Mouse (Mus musculus): ENCODE measurements around the gene Spata25. TPM values are rescaled to one million over a fixed set of nuclear protein-coding genes. Genes with fewer than 3 reads are reported as not detected.

The Spata25 gene
- total and polyA plus RNA-seq, 2 experiments from 2014 or later: not detected

DNA sequence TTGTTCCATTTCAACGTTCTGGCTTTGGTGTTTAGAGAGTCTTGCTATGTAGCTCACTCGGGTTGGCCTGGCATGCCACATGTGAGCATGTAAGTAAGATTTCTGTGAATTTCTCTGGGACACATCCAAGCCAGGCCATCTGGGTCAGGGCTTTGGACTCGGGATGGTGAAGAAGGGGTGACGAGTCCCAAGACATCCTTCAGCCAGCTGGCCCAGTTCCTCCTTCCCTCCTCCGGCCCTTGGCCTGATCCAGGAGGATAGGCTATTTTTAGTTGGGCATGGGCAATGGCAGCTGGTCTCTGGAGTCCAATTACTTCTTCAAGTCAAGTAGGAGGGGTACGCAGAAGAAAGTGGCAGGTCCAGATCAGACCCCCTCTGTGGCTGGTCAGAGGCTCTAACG is 49.5 kb downstream of the Spata25 start:
- TF ChIP-seq EP300 (IDR thresholded peaks at IDR 0.05; ENCODE audit: low read depth) (no peak), CTCF (IDR thresholded peaks at IDR 0.05; ENCODE audit: low read depth) (no peak)
- H3K9me3 ChIP-seq (replicated peaks; ENCODE audit: control insufficient read depth, low read length): no peaks in the 10 kb centered on the region
- no peak overlapping the region for H3K4me2 ChIP-seq (ENCODE audit: low read depth, low read length)
- ATAC-seq (ENCODE audit: insufficient read depth, low read depth) (no peak), DNase-seq (ENCODE audit: low spot score) (no peak)
- H3K4me1 ChIP-seq (ENCODE audit: control insufficient read depth, insufficient read depth): no peaks in the 10 kb centered on the region; the same call in 1 of the 2 replicates
- H3K27me3 ChIP-seq (ENCODE audit: control insufficient read depth, insufficient read depth, low read length): no peaks in the 10 kb centered on the region
- no peak overlapping the region for H3K27ac ChIP-seq (ENCODE audit: low read depth)
- 56% methylated on average over 7 of the region's 7 CpGs for WGBS
- no peaks in the 10 kb centered on the region for H3K36me3 ChIP-seq (replicated peaks; ENCODE audit: control insufficient read depth, insufficient read depth, low read length)
- no peak overlapping the region for H3K4me3 ChIP-seq (ENCODE audit: low read depth, low read length)
- no peak overlapping the region for H3K9ac ChIP-seq (replicated peaks; ENCODE audit: low read depth, low read length)

GRCm38 (mm10) chr2:164778015-164778287 is 50.4 kb downstream of the Spata25 start:
- H3K27ac ChIP-seq (ENCODE audit: low read depth): no peak overlapping the region
- ATAC-seq (ENCODE audit: insufficient read depth, low read depth) (no peak), DNase-seq (ENCODE audit: low spot score) (no peak)
- no peak overlapping the region for H3K9ac ChIP-seq (replicated peaks; ENCODE audit: low read depth, low read length)
- no peaks in the 10 kb centered on the region; the same call in 1 of the 2 replicates for H3K4me1 ChIP-seq (ENCODE audit: control insufficient read depth, insufficient read depth)
- no peaks in the 10 kb centered on the region for H3K36me3 ChIP-seq (replicated peaks; ENCODE audit: control insufficient read depth, insufficient read depth, low read length)
- H3K27me3 ChIP-seq (ENCODE audit: control insufficient read depth, insufficient read depth, low read length): no peaks in the 10 kb centered on the region
- 92% methylated on average over 11 of the region's 11 CpGs for WGBS
- TF ChIP-seq EP300 (IDR thresholded peaks at IDR 0.05; ENCODE audit: low read depth) (no peak), CTCF (IDR thresholded peaks at IDR 0.05; ENCODE audit: low read depth) (no peak)
- no peak overlapping the region for H3K4me2 ChIP-seq (ENCODE audit: low read depth, low read length)
- H3K9me3 ChIP-seq (replicated peaks; ENCODE audit: control insufficient read depth, low read length): no peaks in the 10 kb centered on the region
- H3K4me3 ChIP-seq (ENCODE audit: low read depth, low read length): no peak overlapping the region

DNA sequence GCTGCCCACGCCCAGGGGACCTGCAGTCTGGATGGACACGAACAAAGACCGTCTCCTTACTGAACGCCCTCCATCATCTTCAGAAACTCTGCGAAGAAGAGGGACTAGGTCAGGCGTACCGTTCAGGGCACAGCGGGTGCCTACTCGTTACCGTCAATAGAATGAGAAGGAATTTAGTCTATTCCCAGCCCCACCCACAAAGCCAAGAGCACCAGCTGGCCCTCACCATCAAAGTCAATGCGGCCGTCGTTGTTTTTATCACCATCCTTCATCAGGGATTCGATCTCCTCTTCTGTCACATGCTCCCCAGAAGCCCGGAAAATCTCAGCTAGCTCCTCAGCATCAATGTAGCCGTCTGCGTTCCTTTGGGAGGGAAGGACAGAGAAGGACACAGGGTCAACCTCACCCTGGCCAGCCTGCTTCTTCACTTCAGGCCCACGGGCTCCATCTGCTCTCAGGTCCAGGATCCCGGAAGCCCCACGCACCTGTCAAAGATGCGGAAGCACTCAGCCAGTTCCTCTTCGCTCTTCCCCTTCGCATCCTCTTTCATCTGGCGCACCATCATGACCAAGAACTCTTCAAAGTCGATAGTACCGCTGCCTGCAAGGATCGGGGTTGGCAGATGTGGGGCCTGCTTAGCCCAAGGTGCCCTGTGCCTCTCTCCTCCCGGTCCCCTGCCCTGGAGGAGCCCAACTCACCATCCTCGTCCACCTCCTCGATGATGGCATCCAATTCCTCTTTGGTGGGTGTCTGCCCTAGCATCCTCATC is 50.9 kb downstream of the Spata25 start:
- 77% methylated on average over 30 of the region's 30 CpGs for WGBS
- Histone ChIP-seq H3K9ac (replicated peaks; ENCODE audit: low read depth, low read length) (no peak overlapping the region), H3K9me3 (replicated peaks; ENCODE audit: control insufficient read depth, low read length) (no peaks in the 10 kb centered on the region), H3K4me2 (ENCODE audit: low read depth, low read length) (no peak overlapping the region), H3K4me1 (ENCODE audit: control insufficient read depth, insufficient read depth) (no peaks in the 10 kb centered on the region; the same call in 1 of the 2 replicates), H3K27ac (ENCODE audit: low read depth) (no peak overlapping the region), H3K27me3 (ENCODE audit: control insufficient read depth, insufficient read depth, low read length) (no peaks in the 10 kb centered on the region), H3K36me3 (replicated peaks; ENCODE audit: control insufficient read depth, insufficient read depth, low read length) (peaks cover under 1% of the 10 kb centered on the region; the same call in 1 of the 2 replicates), H3K4me3 (ENCODE audit: low read depth, low read length) (no peak overlapping the region)
- ATAC-seq (ENCODE audit: insufficient read depth, low read depth) (no peak), DNase-seq (ENCODE audit: low spot score) (no peak)
- TF ChIP-seq EP300 (IDR thresholded peaks at IDR 0.05; ENCODE audit: low read depth): no peak
- TF ChIP-seq CTCF (IDR thresholded peaks at IDR 0.05; ENCODE audit: low read depth): no peak

- Histone ChIP-seq H3K4me3 (ENCODE audit: low read depth, low read length) (no peak overlapping the region), H3K9ac (replicated peaks; ENCODE audit: low read depth, low read length) (no peak overlapping the region), H3K9me3 (replicated peaks; ENCODE audit: control insufficient read depth, low read length) (no peaks in the 10 kb centered on the region), H3K27me3 (ENCODE audit: control insufficient read depth, insufficient read depth, low read length) (no peaks in the 10 kb centered on the region), H3K27ac (ENCODE audit: low read depth) (no peak overlapping the region), H3K4me2 (ENCODE audit: low read depth, low read length) (no peak overlapping the region), H3K4me1 (ENCODE audit: control insufficient read depth, insufficient read depth) (peaks cover 6% of the 10 kb centered on the region; the same call in 1 of the 2 replicates), H3K36me3 (replicated peaks; ENCODE audit: control insufficient read depth, insufficient read depth, low read length) (peaks cover 5% of the 10 kb centered on the region; the same call in 1 of the 2 replicates)
- no peak for ATAC-seq (ENCODE audit: insufficient read depth, low read depth)
- DNase-seq (ENCODE audit: low spot score): no peak
- 64% methylated on average over 17 of the region's 17 CpGs for WGBS
- TF ChIP-seq CTCF (IDR thresholded peaks at IDR 0.05; ENCODE audit: low read depth): no peak
- no peak for TF ChIP-seq EP300 (IDR thresholded peaks at IDR 0.05; ENCODE audit: low read depth)
Observed at GRCm38 (mm10) chr2:164776801-164777200, 51.5 kb downstream of the Spata25 start.

Other genes with a start within 250 kb of the Spata25 start
- not detected in 2 replicates for gene Wfdc6a, start 243.1 kb downstream of the Spata25 start, total RNA-seq (2014; rRNA removed; ENCODE audit: low replicate concordance)
- gene Wfdc6a, start 243.1 kb downstream of the Spata25 start, polyA plus RNA-seq (2015; fragmentation: Nextera tagmentation; extraction: Ambion mirVana): 0.25 and 0.30 TPM in 2 replicates
- gene Eppin, start 234.9 kb downstream of the Spata25 start, total RNA-seq (2014; rRNA removed; ENCODE audit: low replicate concordance): not detected in 2 replicates
- not detected in 2 replicates for gene Eppin, start 234.9 kb downstream of the Spata25 start, polyA plus RNA-seq (2015; fragmentation: Nextera tagmentation; extraction: Ambion mirVana)
- not detected in 2 replicates for gene Wfdc6b, start 215.0 kb downstream of the Spata25 start, total RNA-seq (2014; rRNA removed; ENCODE audit: low replicate concordance)
- not detected in 2 replicates for gene Wfdc6b, start 215.0 kb downstream of the Spata25 start, polyA plus RNA-seq (2015; fragmentation: Nextera tagmentation; extraction: Ambion mirVana)
- not detected in 2 replicates for gene Wfdc8, start 214.9 kb downstream of the Spata25 start, total RNA-seq (2014; rRNA removed; ENCODE audit: low replicate concordance)
- gene Wfdc8, start 214.9 kb downstream of the Spata25 start, polyA plus RNA-seq (2015; fragmentation: Nextera tagmentation; extraction: Ambion mirVana): not detected in 2 replicates
- not detected in 2 replicates for gene Wfdc16, start 189.7 kb downstream of the Spata25 start, total RNA-seq (2014; rRNA removed; ENCODE audit: low replicate concordance)
- gene Wfdc16, start 189.7 kb downstream of the Spata25 start, polyA plus RNA-seq (2015; fragmentation: Nextera tagmentation; extraction: Ambion mirVana): not detected in 2 replicates
- gene Wfdc10, start 172.5 kb downstream of the Spata25 start, total RNA-seq (2014; rRNA removed; ENCODE audit: low replicate concordance): not detected in 2 replicates
- not detected in 2 replicates for gene Wfdc10, start 172.5 kb downstream of the Spata25 start, polyA plus RNA-seq (2015; fragmentation: Nextera tagmentation; extraction: Ambion mirVana)
- gene Wfdc9, start 172.0 kb downstream of the Spata25 start, total RNA-seq (2014; rRNA removed; ENCODE audit: low replicate concordance): not detected in 2 replicates
- gene Wfdc9, start 172.0 kb downstream of the Spata25 start, polyA plus RNA-seq (2015; fragmentation: Nextera tagmentation; extraction: Ambion mirVana): not detected in 2 replicates
- gene Wfdc11, start 154.4 kb downstream of the Spata25 start, total RNA-seq (2014; rRNA removed; ENCODE audit: low replicate concordance): not detected in 2 replicates
- not detected in 2 replicates for gene Wfdc11, start 154.4 kb downstream of the Spata25 start, polyA plus RNA-seq (2015; fragmentation: Nextera tagmentation; extraction: Ambion mirVana)
- not detected in 2 replicates for gene Wfdc13, start 143.4 kb downstream of the Spata25 start, total RNA-seq (2014; rRNA removed; ENCODE audit: low replicate concordance)
- not detected in 2 replicates for gene Wfdc13, start 143.4 kb downstream of the Spata25 start, polyA plus RNA-seq (2015; fragmentation: Nextera tagmentation; extraction: Ambion mirVana)
- gene Spint4, start 130.0 kb downstream of the Spata25 start, total RNA-seq (2014; rRNA removed; ENCODE audit: low replicate concordance): not detected in 2 replicates
- not detected in 2 replicates for gene Spint4, start 130.0 kb downstream of the Spata25 start, polyA plus RNA-seq (2015; fragmentation: Nextera tagmentation; extraction: Ambion mirVana)
- not detected in 2 replicates for gene Spint5, start 113.2 kb downstream of the Spata25 start, total RNA-seq (2014; rRNA removed; ENCODE audit: low replicate concordance)
- gene Spint5, start 113.2 kb downstream of the Spata25 start, polyA plus RNA-seq (2015; fragmentation: Nextera tagmentation; extraction: Ambion mirVana): not detected in 2 replicates
- gene Wfdc3, start 82.6 kb downstream of the Spata25 start, total RNA-seq (2014; rRNA removed; ENCODE audit: low replicate concordance): not detected in 2 replicates
- 0.46 and 0.51 TPM in 2 replicates for gene Wfdc3, start 82.6 kb downstream of the Spata25 start, polyA plus RNA-seq (2015; fragmentation: Nextera tagmentation; extraction: Ambion mirVana)
- gene Dnttip1, start 82.6 kb downstream of the Spata25 start, total RNA-seq (2014; rRNA removed; ENCODE audit: low replicate concordance): 8.9 and 19.1 TPM in 2 replicates
- 42.8 and 43.3 TPM in 2 replicates for gene Dnttip1, start 82.6 kb downstream of the Spata25 start, polyA plus RNA-seq (2015; fragmentation: Nextera tagmentation; extraction: Ambion mirVana)
- gene Ube2c, start 58.6 kb downstream of the Spata25 start, total RNA-seq (2014; rRNA removed; ENCODE audit: low replicate concordance): 175 and 320 TPM in 2 replicates
- 116 and 117 TPM in 2 replicates for gene Ube2c, start 58.6 kb downstream of the Spata25 start, polyA plus RNA-seq (2015; fragmentation: Nextera tagmentation; extraction: Ambion mirVana)
- gene Tnnc2, start 48.6 kb downstream of the Spata25 start, total RNA-seq (2014; rRNA removed; ENCODE audit: low replicate concordance): 4.9 and 5.0 TPM in 2 replicates
- 0.18 and 0.25 TPM in 2 replicates for gene Tnnc2, start 48.6 kb downstream of the Spata25 start, polyA plus RNA-seq (2015; fragmentation: Nextera tagmentation; extraction: Ambion mirVana)
- gene Snx21, start 42.7 kb downstream of the Spata25 start, total RNA-seq (2014; rRNA removed; ENCODE audit: low replicate concordance): 46.4 and 98.1 TPM in 2 replicates
- 29.8 and 30.8 TPM in 2 replicates for gene Snx21, start 42.7 kb downstream of the Spata25 start, polyA plus RNA-seq (2015; fragmentation: Nextera tagmentation; extraction: Ambion mirVana)
- gene Acot8, start 23.7 kb downstream of the Spata25 start, total RNA-seq (2014; rRNA removed; ENCODE audit: low replicate concordance): 10.6 and 28.9 TPM in 2 replicates
- 11.4 and 14.1 TPM in 2 replicates for gene Acot8, start 23.7 kb downstream of the Spata25 start, polyA plus RNA-seq (2015; fragmentation: Nextera tagmentation; extraction: Ambion mirVana)
- gene Zswim3, start 23.4 kb downstream of the Spata25 start, total RNA-seq (2014; rRNA removed; ENCODE audit: low replicate concordance): 0.93 and 2.8 TPM in 2 replicates
- gene Zswim3, start 23.4 kb downstream of the Spata25 start, polyA plus RNA-seq (2015; fragmentation: Nextera tagmentation; extraction: Ambion mirVana): 3.3 and 3.4 TPM in 2 replicates
- gene Zswim1, start 5.9 kb downstream of the Spata25 start, total RNA-seq (2014; rRNA removed; ENCODE audit: low replicate concordance): 5.4 TPM in 2 replicates
- gene Zswim1, start 5.9 kb downstream of the Spata25 start, polyA plus RNA-seq (2015; fragmentation: Nextera tagmentation; extraction: Ambion mirVana): 7.0 and 7.4 TPM in 2 replicates
- 259 and 263 TPM in 2 replicates for gene Ctsa, start 4.3 kb upstream of the Spata25 start, total RNA-seq (2014; rRNA removed; ENCODE audit: low replicate concordance)
- 133 and 134 TPM in 2 replicates for gene Ctsa, start 4.3 kb upstream of the Spata25 start, polyA plus RNA-seq (2015; fragmentation: Nextera tagmentation; extraction: Ambion mirVana)
- 57.1 and 103 TPM in 2 replicates for gene Neurl2, start 4.9 kb upstream of the Spata25 start, total RNA-seq (2014; rRNA removed; ENCODE audit: low replicate concordance)
- gene Neurl2, start 4.9 kb upstream of the Spata25 start, polyA plus RNA-seq (2015; fragmentation: Nextera tagmentation; extraction: Ambion mirVana): 68.4 and 76.5 TPM in 2 replicates
- 7.7 and 10.4 TPM in 2 replicates for gene Pltp, start 29.2 kb upstream of the Spata25 start, total RNA-seq (2014; rRNA removed; ENCODE audit: low replicate concordance)
- 8.3 and 8.6 TPM in 2 replicates for gene Pltp, start 29.2 kb upstream of the Spata25 start, polyA plus RNA-seq (2015; fragmentation: Nextera tagmentation; extraction: Ambion mirVana)
- gene Pcif1, start 50.8 kb upstream of the Spata25 start, total RNA-seq (2014; rRNA removed; ENCODE audit: low replicate concordance): 51.8 and 63.6 TPM in 2 replicates
- gene Pcif1, start 50.8 kb upstream of the Spata25 start, polyA plus RNA-seq (2015; fragmentation: Nextera tagmentation; extraction: Ambion mirVana): 50.6 and 54.2 TPM in 2 replicates
- 18.0 and 19.6 TPM in 2 replicates for gene Zfp335, start 83.2 kb upstream of the Spata25 start, total RNA-seq (2014; rRNA removed; ENCODE audit: low replicate concordance)
- 3.7 TPM in 2 replicates for gene Zfp335, start 83.2 kb upstream of the Spata25 start, polyA plus RNA-seq (2015; fragmentation: Nextera tagmentation; extraction: Ambion mirVana)
- 0.08 and 2.1 TPM in 2 replicates for gene Mmp9, start 112.2 kb upstream of the Spata25 start, total RNA-seq (2014; rRNA removed; ENCODE audit: low replicate concordance)
- 0.32 and 0.64 TPM in 2 replicates for gene Mmp9, start 112.2 kb upstream of the Spata25 start, polyA plus RNA-seq (2015; fragmentation: Nextera tagmentation; extraction: Ambion mirVana)
- gene Slc12a5, start 132.3 kb upstream of the Spata25 start, total RNA-seq (2014; rRNA removed; ENCODE audit: low replicate concordance): 0.50 and 3.5 TPM in 2 replicates
- 0.31 and 0.48 TPM in 2 replicates for gene Slc12a5, start 132.3 kb upstream of the Spata25 start, polyA plus RNA-seq (2015; fragmentation: Nextera tagmentation; extraction: Ambion mirVana)
- gene Ncoa5, start 206.3 kb upstream of the Spata25 start, total RNA-seq (2014; rRNA removed; ENCODE audit: low replicate concordance): 20.0 and 30.7 TPM in 2 replicates
- gene Ncoa5, start 206.3 kb upstream of the Spata25 start, polyA plus RNA-seq (2015; fragmentation: Nextera tagmentation; extraction: Ambion mirVana): 20.6 and 20.8 TPM in 2 replicates
- 12.1 and 12.9 TPM in 2 replicates for gene Cd40, start 227.1 kb upstream of the Spata25 start, total RNA-seq (2014; rRNA removed; ENCODE audit: low replicate concordance)
- 5.1 and 6.7 TPM in 2 replicates for gene Cd40, start 227.1 kb upstream of the Spata25 start, polyA plus RNA-seq (2015; fragmentation: Nextera tagmentation; extraction: Ambion mirVana)

Data from heart, postnatal 0 days (tissue).